Mouse (Mus musculus): ENCODE results near the gene Arhgap33. TPM values are rescaled to one million over a fixed set of nuclear protein-coding genes. Genes with fewer than 3 reads are reported as not detected.
"Not testable (repeated sequence)": the region's sequence is repeated elsewhere in the genome, so short reads cannot be mapped to it uniquely, and the experiment has no call there.

Arhgap33 gene
- polyA plus RNA-seq, 1 experiment from 2014 or later: 2.8 TPM

DNA sequence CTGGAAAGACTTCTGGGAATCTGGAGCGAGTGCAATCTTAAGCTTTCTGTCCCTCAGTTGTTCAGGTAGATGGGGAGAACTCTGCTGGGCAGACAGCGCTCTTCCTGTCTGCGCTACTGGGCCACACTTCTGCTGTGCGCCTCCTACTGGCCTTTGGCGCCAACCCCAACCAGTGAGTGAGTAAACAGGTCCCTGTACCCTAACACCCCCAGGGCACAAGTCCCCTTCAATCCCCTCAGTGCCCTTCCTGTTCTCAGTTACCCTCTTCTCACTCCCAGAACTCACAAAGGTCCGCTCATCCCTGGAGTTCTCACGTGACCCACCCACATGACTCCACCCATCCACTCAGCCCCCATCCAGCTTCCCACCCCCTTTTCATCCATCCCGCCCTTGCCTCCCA is 16.5 kb downstream of the Arhgap33 start:
- H3K36me3 ChIP-seq (ENCODE audit: control insufficient read depth, insufficient read depth): peaks cover 5% of the 10 kb centered on the region; the same call in 1 of the 2 replicates
- no peak overlapping the region for H3K27ac ChIP-seq (ENCODE audit: low read depth, low read length)
- no peak overlapping the region for H3K4me2 ChIP-seq (replicated peaks; ENCODE audit: low read depth)
- no peak overlapping the region for H3K4me3 ChIP-seq (ENCODE audit: low read depth, low read length)
- no peak for TF ChIP-seq CTCF (IDR thresholded peaks at IDR 0.05; ENCODE audit: low read depth)
- H3K4me1 ChIP-seq (replicated peaks; ENCODE audit: control insufficient read depth, insufficient read depth, low read length): no peaks in the 10 kb centered on the region
- no peaks in the 10 kb centered on the region for H3K27me3 ChIP-seq (replicated peaks; ENCODE audit: control insufficient read depth, insufficient read depth, low read length)
- H3K9ac ChIP-seq (ENCODE audit: low read depth, low read length): no peak overlapping the region
- WGBS: 33% methylated on average over 8 of the region's 8 CpGs
- H3K9me3 ChIP-seq (ENCODE audit: control insufficient read depth): no peaks in the 10 kb centered on the region
- ATAC-seq: no peak

DNA sequence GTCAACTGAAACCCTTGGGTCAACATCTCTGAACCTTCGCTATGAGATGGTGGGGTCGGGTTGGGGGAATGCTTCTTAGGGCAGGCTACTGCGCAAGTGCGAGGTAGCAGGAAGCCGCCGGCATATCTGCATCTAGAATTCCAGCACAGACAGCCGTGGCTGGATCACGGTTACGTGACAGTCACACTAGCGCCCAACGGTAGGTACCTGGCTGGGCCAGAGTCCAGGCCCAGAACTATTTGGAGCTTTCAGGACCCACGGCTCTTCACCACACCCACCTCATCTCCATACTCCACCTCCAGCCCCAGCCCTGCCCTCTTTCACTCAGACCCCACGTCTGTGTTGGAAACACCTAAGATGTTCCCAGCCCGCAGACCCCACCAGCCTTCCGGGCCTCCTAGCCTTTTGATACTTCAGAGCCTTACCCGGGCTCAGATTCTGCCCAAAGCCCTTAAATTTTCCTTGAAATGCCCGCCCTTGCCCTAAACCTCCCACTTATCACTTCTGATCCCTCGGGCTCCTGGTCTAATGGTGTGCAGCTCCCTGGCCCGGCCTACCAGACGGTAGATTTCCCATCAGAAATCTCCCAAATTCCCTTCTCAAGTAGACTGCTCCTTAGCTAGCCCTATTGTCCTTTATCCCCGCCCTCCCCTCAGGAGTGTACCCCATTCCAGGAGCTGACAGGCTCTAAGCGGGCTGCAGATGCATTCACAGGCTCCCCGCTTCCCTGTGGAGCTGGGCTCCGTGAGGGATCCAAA is 19.7 kb downstream of the Arhgap33 start:
- Histone ChIP-seq H3K4me1 (replicated peaks; ENCODE audit: control insufficient read depth, insufficient read depth, low read length) (no peaks in the 10 kb centered on the region), H3K36me3 (ENCODE audit: control insufficient read depth, insufficient read depth) (no peaks in the 10 kb centered on the region), H3K9me3 (ENCODE audit: control insufficient read depth) (no peaks in the 10 kb centered on the region), H3K4me2 (replicated peaks; ENCODE audit: low read depth) (no peak overlapping the region), H3K4me3 (ENCODE audit: low read depth, low read length) (no peak overlapping the region), H3K27me3 (replicated peaks; ENCODE audit: control insufficient read depth, insufficient read depth, low read length) (no peaks in the 10 kb centered on the region), H3K27ac (ENCODE audit: low read depth, low read length) (no peak overlapping the region), H3K9ac (ENCODE audit: low read depth, low read length) (no peak overlapping the region)
- 61% methylated on average over 24 of the region's 24 CpGs for WGBS
- no peak for ATAC-seq
- no peak for TF ChIP-seq CTCF (IDR thresholded peaks at IDR 0.05; ENCODE audit: low read depth)

DNA sequence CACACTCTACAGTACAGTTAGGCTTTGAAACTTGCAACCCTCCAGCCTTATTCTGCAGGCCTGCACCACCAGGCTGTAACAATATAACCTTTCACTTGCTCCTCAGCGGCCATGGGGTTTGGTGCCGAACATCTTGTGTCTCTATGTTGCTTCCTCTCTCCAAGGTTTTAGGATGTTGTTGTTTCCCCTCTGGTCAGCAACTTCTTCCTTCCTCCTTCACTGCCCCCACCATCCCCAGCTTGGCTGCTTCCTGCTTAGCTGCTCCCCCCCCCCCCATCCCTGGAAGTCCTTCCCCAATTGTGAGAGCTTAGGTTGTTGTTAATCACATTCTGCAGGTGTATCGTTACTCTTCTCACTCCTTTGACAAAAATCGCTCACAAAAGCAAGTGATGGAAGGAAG is 26.8 kb downstream of the Arhgap33 start:
- no peaks in the 10 kb centered on the region for H3K9me3 ChIP-seq (ENCODE audit: control insufficient read depth)
- no peak overlapping the region for H3K4me2 ChIP-seq (replicated peaks; ENCODE audit: low read depth)
- no peak overlapping the region for H3K9ac ChIP-seq (ENCODE audit: low read depth, low read length)
- no peaks in the 10 kb centered on the region for H3K36me3 ChIP-seq (ENCODE audit: control insufficient read depth, insufficient read depth)
- no peak overlapping the region for H3K4me3 ChIP-seq (ENCODE audit: low read depth, low read length)
- no peaks in the 10 kb centered on the region for H3K27me3 ChIP-seq (replicated peaks; ENCODE audit: control insufficient read depth, insufficient read depth, low read length)
- no peaks in the 10 kb centered on the region for H3K4me1 ChIP-seq (replicated peaks; ENCODE audit: control insufficient read depth, insufficient read depth, low read length)
- no peak overlapping the region for H3K27ac ChIP-seq (ENCODE audit: low read depth, low read length)
- no peak for ATAC-seq
- no peak for TF ChIP-seq CTCF (IDR thresholded peaks at IDR 0.05; ENCODE audit: low read depth)
- WGBS: 66% methylated on average over 4 of the region's 4 CpGs

DNA sequence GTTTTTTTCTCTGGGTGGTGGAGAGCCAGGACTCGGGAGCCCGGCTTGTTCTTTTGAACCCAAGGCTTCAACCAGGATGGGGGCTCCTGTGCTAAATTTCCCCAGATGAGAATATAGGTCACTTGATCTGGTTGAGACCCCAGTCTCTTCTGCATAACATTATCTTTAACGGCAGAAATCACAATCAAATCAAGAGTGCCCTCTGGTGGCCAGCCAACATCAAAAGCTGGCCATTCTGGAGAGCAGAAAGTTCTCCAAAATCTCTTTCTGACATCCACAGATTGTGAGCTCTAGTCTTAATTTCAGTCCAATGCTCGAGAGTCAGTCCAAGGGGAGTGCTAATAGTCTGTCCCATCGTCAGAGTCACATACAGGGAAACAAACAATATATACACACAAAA is 33.7 kb downstream of the Arhgap33 start:
- not testable (repeated sequence) for ATAC-seq; H3K9ac ChIP-seq (ENCODE audit: low read depth, low read length); H3K27ac ChIP-seq (ENCODE audit: low read depth, low read length); H3K9me3 ChIP-seq (ENCODE audit: control insufficient read depth); H3K36me3 ChIP-seq (ENCODE audit: control insufficient read depth, insufficient read depth); H3K4me2 ChIP-seq (replicated peaks; ENCODE audit: low read depth); H3K4me1 ChIP-seq (replicated peaks; ENCODE audit: control insufficient read depth, insufficient read depth, low read length); H3K4me3 ChIP-seq (ENCODE audit: low read depth, low read length); H3K27me3 ChIP-seq (replicated peaks; ENCODE audit: control insufficient read depth, insufficient read depth, low read length)
- 79% methylated on average over 5 of the region's 5 CpGs for WGBS
- TF ChIP-seq CTCF (IDR thresholded peaks at IDR 0.05; ENCODE audit: low read depth): peak; percentile 53

DNA sequence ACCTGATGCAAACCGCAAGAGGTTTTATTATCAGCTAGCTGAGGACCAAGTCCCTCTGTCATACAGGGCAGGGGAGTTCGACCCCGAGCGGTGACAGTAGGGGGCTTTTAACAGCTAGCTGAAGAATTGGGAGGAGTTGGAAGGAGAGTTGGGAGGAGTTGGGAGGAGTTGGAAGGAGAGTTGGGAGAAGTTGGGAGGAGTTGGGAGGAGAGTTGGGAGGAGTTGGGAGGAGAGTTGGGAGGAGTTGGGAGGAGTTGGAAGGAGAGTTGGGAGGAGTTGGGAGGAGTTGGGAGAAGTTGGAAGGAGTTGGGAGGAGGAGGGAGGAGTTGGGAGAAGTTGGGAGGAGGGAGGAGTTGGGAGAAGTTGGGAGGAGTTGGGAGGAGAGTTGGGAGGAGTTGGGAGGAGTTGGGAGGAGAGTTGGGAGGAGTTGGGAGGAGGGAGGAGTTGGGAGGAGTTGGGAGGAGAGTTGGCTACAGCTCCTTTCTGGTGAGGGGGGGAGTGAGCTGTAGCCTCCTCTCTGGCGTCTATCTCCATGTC is 39.3 kb downstream of the Arhgap33 start:
- WGBS: 57% methylated on average over 5 of the region's 5 CpGs
- not testable (repeated sequence) for H3K9me3 ChIP-seq (ENCODE audit: control insufficient read depth); H3K27me3 ChIP-seq (replicated peaks; ENCODE audit: control insufficient read depth, insufficient read depth, low read length); H3K9ac ChIP-seq (ENCODE audit: low read depth, low read length); ATAC-seq; H3K4me3 ChIP-seq (ENCODE audit: low read depth, low read length); H3K36me3 ChIP-seq (ENCODE audit: control insufficient read depth, insufficient read depth); H3K4me2 ChIP-seq (replicated peaks; ENCODE audit: low read depth); H3K27ac ChIP-seq (ENCODE audit: low read depth, low read length); H3K4me1 ChIP-seq (replicated peaks; ENCODE audit: control insufficient read depth, insufficient read depth, low read length)

DNA sequence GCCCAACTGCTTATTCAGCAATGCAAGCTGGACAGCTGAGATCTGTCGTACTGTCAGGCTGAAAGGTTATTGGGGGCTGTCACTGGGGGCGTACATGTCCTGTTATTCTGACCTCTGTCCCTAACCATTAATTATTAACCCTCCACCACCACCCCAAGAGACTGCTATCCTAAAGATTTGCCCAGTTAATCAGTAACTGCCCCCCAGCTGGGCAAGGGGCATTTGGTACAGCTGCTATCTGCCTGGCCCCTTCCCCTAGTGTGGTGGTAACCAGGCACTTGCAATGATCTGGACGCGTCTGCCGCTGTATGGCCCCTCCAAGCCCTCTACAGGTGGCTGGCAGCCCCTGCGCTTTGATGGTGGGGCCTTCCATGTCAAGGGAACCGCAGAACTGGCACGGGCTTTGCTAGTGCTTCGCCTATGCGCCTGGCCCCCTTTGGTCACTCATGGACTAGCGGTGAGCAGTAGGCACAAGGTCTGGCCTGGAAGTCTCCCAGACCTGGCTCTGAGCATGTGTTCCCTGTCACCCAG is 41.4 kb downstream of the Arhgap33 start, which contains the start of gene Prodh2:
Gene Prodh2, plus strand, starts transcription at position 222 of the 531 bp plus-strand sequence.
- Histone ChIP-seq H3K4me2 (replicated peaks; ENCODE audit: low read depth) (peak within 1 kb of the TSS; percentile 40), H3K27me3 (replicated peaks; ENCODE audit: control insufficient read depth, insufficient read depth, low read length) (no peaks in the 10 kb centered on the region), H3K4me1 (replicated peaks; ENCODE audit: control insufficient read depth, insufficient read depth, low read length) (no peaks in the 10 kb centered on the region), H3K4me3 (ENCODE audit: low read depth, low read length) (no peak within 1 kb of the TSS), H3K27ac (ENCODE audit: low read depth, low read length) (no peak within 1 kb of the TSS), H3K9me3 (ENCODE audit: control insufficient read depth) (no peaks in the 10 kb centered on the region), H3K9ac (ENCODE audit: low read depth, low read length) (no peak within 1 kb of the TSS), H3K36me3 (ENCODE audit: control insufficient read depth, insufficient read depth) (no peaks in the 10 kb centered on the region)
- peak; percentile 53; the same call in 1 of the 2 replicates for ATAC-seq
- peak; percentile 20; the same call in 1 of the 2 replicates for TF ChIP-seq CTCF (IDR thresholded peaks at IDR 0.05; ENCODE audit: low read depth)
- WGBS: 24% methylated on average over 11 of the region's 11 CpGs
